Mouse (Mus musculus): ENCODE data around the gene Inka2. TPM values are rescaled to one million over a fixed set of nuclear protein-coding genes. Genes with fewer than 3 reads are reported as not detected.

Gene Inka2
- 5.2 and 6.7 TPM in 2 replicates for polyA plus RNA-seq (2015; fragmentation: Nextera tagmentation; extraction: Ambion mirVana)

GRCm38 (mm10) chr3:105704031-105705008, at the start of gene Inka2:
Gene Inka2, plus strand, starts transcription at chr3:105704599.
- 6% methylated on average over 38 of the region's 43 CpGs for WGBS
- Histone ChIP-seq H3K27me3 (peaks cover 13% of the 10 kb centered on the region), H3K36me3 (no peaks in the 10 kb centered on the region), H3K4me1 (peaks cover 25% of the 10 kb centered on the region), H3K4me2 (replicated peaks) (peak within 1 kb of the TSS; percentile 96), H3K9me3 (replicated peaks) (no peaks in the 10 kb centered on the region), H3K4me3 (replicated peaks) (peak within 1 kb of the TSS; percentile 57), H3K9ac (peak within 1 kb of the TSS; percentile 34), H3K27ac (replicated peaks) (peak within 1 kb of the TSS; percentile 72)
- ATAC-seq (ENCODE audit: insufficient number of reproducible peaks, low FRiP score, low TSS enrichment, low read depth) = peak; percentile 92

GRCm38 (mm10) chr3:105655031-105655585, 49.3 kb upstream of the Inka2 start:
- H3K27ac ChIP-seq (replicated peaks) = no peak overlapping the region
- H3K4me2 ChIP-seq (replicated peaks) = no peak overlapping the region
- no peaks in the 10 kb centered on the region for H3K27me3 ChIP-seq
- H3K9ac ChIP-seq = no peak overlapping the region
- no peaks in the 10 kb centered on the region for H3K36me3 ChIP-seq
- WGBS = 87% methylated on average over 11 of the region's 11 CpGs
- H3K4me3 ChIP-seq (replicated peaks) = no peak overlapping the region
- no peaks in the 10 kb centered on the region for H3K4me1 ChIP-seq
- no peak for ATAC-seq (ENCODE audit: insufficient number of reproducible peaks, low FRiP score, low TSS enrichment, low read depth)
- no peaks in the 10 kb centered on the region for H3K9me3 ChIP-seq (replicated peaks)

- WGBS = 64% methylated on average over 2 of the region's 2 CpGs
- H3K27ac ChIP-seq (replicated peaks) = no peak overlapping the region
- no peaks in the 10 kb centered on the region for H3K36me3 ChIP-seq
- no peak overlapping the region for H3K4me3 ChIP-seq (replicated peaks)
- no peak overlapping the region for H3K4me2 ChIP-seq (replicated peaks)
- no peak overlapping the region for H3K9ac ChIP-seq
- no peak for ATAC-seq (ENCODE audit: insufficient number of reproducible peaks, low FRiP score, low TSS enrichment, low read depth)
- H3K27me3 ChIP-seq = no peaks in the 10 kb centered on the region
- H3K9me3 ChIP-seq (replicated peaks) = no peaks in the 10 kb centered on the region
- no peaks in the 10 kb centered on the region for H3K4me1 ChIP-seq
These were observed 43.9 kb upstream of the Inka2 start for GRCm38 (mm10) chr3:105660530-105660929.

GRCm38 (mm10) chr3:105663043-105663442, 41.4 kb upstream of the Inka2 start:
- no peaks in the 10 kb centered on the region for H3K9me3 ChIP-seq (replicated peaks)
- H3K36me3 ChIP-seq = no peaks in the 10 kb centered on the region
- H3K27me3 ChIP-seq = no peaks in the 10 kb centered on the region
- no peak overlapping the region for H3K4me3 ChIP-seq (replicated peaks)
- H3K4me1 ChIP-seq = no peaks in the 10 kb centered on the region
- no peak overlapping the region for H3K4me2 ChIP-seq (replicated peaks)
- 59% methylated on average over 8 of the region's 8 CpGs for WGBS
- H3K9ac ChIP-seq = no peak overlapping the region
- no peak overlapping the region for H3K27ac ChIP-seq (replicated peaks)
- ATAC-seq (ENCODE audit: insufficient number of reproducible peaks, low FRiP score, low TSS enrichment, low read depth) = no peak

- no peaks in the 10 kb centered on the region for H3K4me1 ChIP-seq
- H3K4me3 ChIP-seq (replicated peaks) = no peak overlapping the region
- H3K27me3 ChIP-seq = no peaks in the 10 kb centered on the region
- 76% methylated on average over 9 of the region's 9 CpGs for WGBS
- no peak for ATAC-seq (ENCODE audit: insufficient number of reproducible peaks, low FRiP score, low TSS enrichment, low read depth)
- no peak overlapping the region for H3K27ac ChIP-seq (replicated peaks)
- H3K9me3 ChIP-seq (replicated peaks) = no peaks in the 10 kb centered on the region
- H3K4me2 ChIP-seq (replicated peaks) = no peak overlapping the region
- no peaks in the 10 kb centered on the region for H3K36me3 ChIP-seq
- H3K9ac ChIP-seq = no peak overlapping the region
These were observed 39.2 kb upstream of the Inka2 start for GRCm38 (mm10) chr3:105665105-105665765.

- ATAC-seq (ENCODE audit: insufficient number of reproducible peaks, low FRiP score, low TSS enrichment, low read depth) = no peak
- WGBS = 63% methylated on average over 4 of the region's 4 CpGs
These were observed 37.3 kb upstream of the Inka2 start for GRCm38 (mm10) chr3:105666996-105667523.

GRCm38 (mm10) chr3:105668161-105668560, 36.2 kb upstream of the Inka2 start:
- Histone ChIP-seq H3K4me3 (replicated peaks) (no peak overlapping the region), H3K4me2 (replicated peaks) (no peak overlapping the region), H3K4me1 (no peaks in the 10 kb centered on the region), H3K27ac (replicated peaks) (no peak overlapping the region), H3K9ac (no peak overlapping the region), H3K27me3 (no peaks in the 10 kb centered on the region), H3K9me3 (replicated peaks) (no peaks in the 10 kb centered on the region), H3K36me3 (no peaks in the 10 kb centered on the region)
- 50% methylated on average over 9 of the region's 9 CpGs for WGBS
- no peak for ATAC-seq (ENCODE audit: insufficient number of reproducible peaks, low FRiP score, low TSS enrichment, low read depth)

More at GRCm38 (mm10) chr3:105666996-105667523, 37.3 kb upstream of the Inka2 start:
- Histone ChIP-seq H3K27ac (replicated peaks) (no peak overlapping the region), H3K4me2 (replicated peaks) (no peak overlapping the region), H3K9me3 (replicated peaks) (no peaks in the 10 kb centered on the region), H3K9ac (no peak overlapping the region), H3K27me3 (no peaks in the 10 kb centered on the region), H3K4me1 (no peaks in the 10 kb centered on the region), H3K4me3 (replicated peaks) (no peak overlapping the region), H3K36me3 (no peaks in the 10 kb centered on the region)

- no peaks in the 10 kb centered on the region for H3K4me1 ChIP-seq
- WGBS = 91% methylated on average over 3 of the region's 3 CpGs
These were observed 34.6 kb upstream of the Inka2 start for GRCm38 (mm10) chr3:105669776-105670175.

DNA sequence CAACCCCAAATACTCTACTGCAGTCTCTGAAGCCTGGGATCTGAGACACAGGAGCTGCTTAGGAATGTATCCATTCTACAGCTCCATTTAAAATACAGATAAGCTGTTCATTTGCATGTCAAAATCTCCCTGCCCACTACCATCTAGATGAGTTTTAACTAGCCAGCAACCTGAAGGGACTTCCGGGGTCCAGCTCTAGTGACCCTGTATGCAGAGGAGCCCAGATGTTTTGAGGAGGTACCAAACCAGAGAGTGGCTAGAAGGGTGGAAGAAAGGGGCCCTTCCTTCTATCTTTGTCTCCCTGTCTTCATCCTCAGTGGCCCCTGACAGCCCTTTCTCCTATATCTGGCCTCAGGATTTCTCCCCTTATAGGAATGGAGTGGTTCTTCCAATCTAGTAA, 33.6 kb upstream of the Inka2 start:
- no peaks in the 10 kb centered on the region for H3K4me1 ChIP-seq

More at GRCm38 (mm10) chr3:105669776-105670175, 34.6 kb upstream of the Inka2 start:
- no peak overlapping the region for H3K9ac ChIP-seq
- no peaks in the 10 kb centered on the region for H3K9me3 ChIP-seq (replicated peaks)
- no peaks in the 10 kb centered on the region for H3K36me3 ChIP-seq
- no peak for ATAC-seq (ENCODE audit: insufficient number of reproducible peaks, low FRiP score, low TSS enrichment, low read depth)
- no peak overlapping the region for H3K27ac ChIP-seq (replicated peaks)
- H3K4me3 ChIP-seq (replicated peaks) = no peak overlapping the region
- H3K27me3 ChIP-seq = no peaks in the 10 kb centered on the region
- H3K4me2 ChIP-seq (replicated peaks) = no peak overlapping the region

GRCm38 (mm10) chr3:105674595-105675218, 29.7 kb upstream of the Inka2 start:
- Histone ChIP-seq H3K27me3 (no peaks in the 10 kb centered on the region), H3K4me2 (replicated peaks) (no peak overlapping the region), H3K9ac (no peak overlapping the region), H3K4me3 (replicated peaks) (no peak overlapping the region), H3K36me3 (peaks cover 12% of the 10 kb centered on the region), H3K27ac (replicated peaks) (no peak overlapping the region), H3K4me1 (no peaks in the 10 kb centered on the region), H3K9me3 (replicated peaks) (no peaks in the 10 kb centered on the region)
- no peak for ATAC-seq (ENCODE audit: insufficient number of reproducible peaks, low FRiP score, low TSS enrichment, low read depth)
- WGBS = 17% methylated on average over 7 of the region's 7 CpGs

More for the DNA sequence above, 33.6 kb upstream of the Inka2 start:
- Histone ChIP-seq H3K9me3 (replicated peaks) (no peaks in the 10 kb centered on the region), H3K36me3 (no peaks in the 10 kb centered on the region), H3K27me3 (no peaks in the 10 kb centered on the region), H3K4me2 (replicated peaks) (no peak overlapping the region), H3K4me3 (replicated peaks) (no peak overlapping the region), H3K27ac (replicated peaks) (no peak overlapping the region), H3K9ac (no peak overlapping the region)
- 73% methylated on average over 1 of the region's 1 CpGs for WGBS
- no peak for ATAC-seq (ENCODE audit: insufficient number of reproducible peaks, low FRiP score, low TSS enrichment, low read depth)

Data from embryonic facial prominence, embryonic 15.5 days (tissue).